Mouse (Mus musculus): ENCODE results near the gene Tmem158. TPM values are rescaled to one million over a fixed set of nuclear protein-coding genes. Genes with fewer than 3 reads are reported as not detected.

Tmem158 gene
- polyA plus RNA-seq, 1 experiment from 2014 or later, result 5.1 TPM

DNA sequence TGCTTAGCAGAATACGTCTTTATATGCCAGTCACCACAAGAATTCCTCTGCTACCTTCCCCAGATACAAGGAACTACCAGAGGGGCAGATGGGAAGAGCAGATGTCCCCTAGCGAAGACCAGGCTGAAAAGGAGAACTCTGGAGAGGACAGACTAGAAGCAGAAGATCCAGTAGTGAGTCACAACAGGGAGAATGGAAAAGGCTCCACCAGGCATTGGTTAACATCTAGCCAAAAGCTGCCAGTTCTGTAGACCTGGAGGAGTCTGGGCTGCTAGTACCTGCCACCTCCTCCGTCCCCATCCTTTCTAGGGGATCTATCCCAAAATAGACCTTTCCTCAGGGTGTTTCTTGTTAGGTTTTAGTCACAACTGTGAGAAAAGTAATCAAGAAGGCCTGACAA is 4.8 kb downstream of the Tmem158 start:
- ATAC-seq (no peak), DNase-seq (ENCODE audit: low read depth, low spot score) (no peak)
- no peak for TF ChIP-seq CTCF (IDR thresholded peaks at IDR 0.05)
- ChIA-PET POLR2A (no interaction called here), CTCF (interaction anchor here (1.9 to 8.4 kb wide), 2 partner anchors 97 to 202 kb away, joined by 5 to 90 read pairs; no protein-coding TSS in a partner anchor)
- in situ Hi-C loops (cut with MboI; ENCODE audit: low pct_unique_long_range_greater_than_20kb), result loop anchor here (5.0 to 25.0 kb wide), 4 partner anchors 92 to 518 kb away; partner anchors contain the start of genes Sacm1l and Topaz1
- peaks cover 14% of the 10 kb centered on the region for H3K27me3 ChIP-seq

DNA sequence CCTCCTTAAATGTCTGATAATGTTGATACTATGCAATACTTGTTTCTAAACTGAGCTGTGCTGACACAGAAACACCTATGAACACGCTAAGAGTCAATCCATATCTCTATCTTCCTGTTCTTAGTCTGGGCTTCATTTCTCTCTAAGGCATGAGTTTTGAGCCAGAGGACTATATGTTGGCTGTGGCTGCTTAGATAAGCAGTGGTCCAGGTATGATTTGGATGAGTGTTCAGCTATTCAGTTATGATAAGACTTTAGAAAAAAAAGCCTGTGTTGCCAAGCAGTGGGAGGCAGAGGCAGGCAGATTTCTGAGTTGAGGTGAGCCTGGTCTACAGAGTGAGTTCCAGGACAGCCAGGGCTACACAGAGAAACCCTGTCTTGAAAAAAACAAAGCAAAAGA is 12.6 kb downstream of the Tmem158 start:
- no peaks in the 10 kb centered on the region for H3K27me3 ChIP-seq
- CTCF ChIA-PET, result interaction anchor here (1.6 kb wide), 1 partner anchor 75 kb away, joined by 4 read pairs; no protein-coding TSS in a partner anchor
- no peak for TF ChIP-seq CTCF (IDR thresholded peaks at IDR 0.05)
- no peak for DNase-seq (ENCODE audit: low read depth, low spot score)
- POLR2A ChIA-PET, result interaction anchor here (0.6 kb wide), 1 partner anchor 9 kb away, joined by 3 read pairs; no protein-coding TSS in a partner anchor
- in situ Hi-C loops (cut with MboI; ENCODE audit: low pct_unique_long_range_greater_than_20kb), result loop anchor here (25.0 kb wide), 1 partner anchor 611 kb away; no protein-coding TSS in a partner anchor
- ATAC-seq, result no peak

- no peak for ATAC-seq
- no peak for DNase-seq (ENCODE audit: low read depth, low spot score)
- no peaks in the 10 kb centered on the region for H3K27me3 ChIP-seq
- CTCF ChIA-PET, result interaction anchor here (1.9 kb wide), 1 partner anchor 86 kb away, joined by 14 read pairs; no protein-coding TSS in a partner anchor
- POLR2A ChIA-PET, result interaction anchor here (0.8 kb wide), 1 partner anchor 79 kb away, joined by 3 read pairs; no protein-coding TSS in a partner anchor
- TF ChIP-seq CTCF (IDR thresholded peaks at IDR 0.05), result no peak
- in situ Hi-C loops (cut with MboI; ENCODE audit: low pct_unique_long_range_greater_than_20kb), result loop anchor here (25.0 kb wide), 1 partner anchor 608 kb away; no protein-coding TSS in a partner anchor
Measured at GRCm38 (mm10) chr9:123245146-123245545, 15.4 kb downstream of the Tmem158 start.

- in situ Hi-C loops (cut with MboI; ENCODE audit: low pct_unique_long_range_greater_than_20kb), result loop anchor here (5.0 to 25.0 kb wide), 2 partner anchors 42 to 607 kb away; no protein-coding TSS in a partner anchor
- ChIA-PET CTCF (interaction anchor here (0.8 to 3.5 kb wide), 6 partner anchors 9 to 85 kb away, joined by 3 to 14 read pairs (median 4); no protein-coding TSS in a partner anchor), POLR2A (interaction anchor here (0.7 to 1.7 kb wide), 3 partner anchors 9 to 639 kb away, joined by 3 to 7 read pairs (median 3); no protein-coding TSS in a partner anchor)
- DNase-seq (ENCODE audit: low read depth, low spot score) (peak; percentile 59), ATAC-seq (peak; percentile 86)
- H3K27me3 ChIP-seq, result no peaks in the 10 kb centered on the region
- no peak for TF ChIP-seq CTCF (IDR thresholded peaks at IDR 0.05)
Measured at GRCm38 (mm10) chr9:123243988-123244387, 16.6 kb downstream of the Tmem158 start.

DNA sequence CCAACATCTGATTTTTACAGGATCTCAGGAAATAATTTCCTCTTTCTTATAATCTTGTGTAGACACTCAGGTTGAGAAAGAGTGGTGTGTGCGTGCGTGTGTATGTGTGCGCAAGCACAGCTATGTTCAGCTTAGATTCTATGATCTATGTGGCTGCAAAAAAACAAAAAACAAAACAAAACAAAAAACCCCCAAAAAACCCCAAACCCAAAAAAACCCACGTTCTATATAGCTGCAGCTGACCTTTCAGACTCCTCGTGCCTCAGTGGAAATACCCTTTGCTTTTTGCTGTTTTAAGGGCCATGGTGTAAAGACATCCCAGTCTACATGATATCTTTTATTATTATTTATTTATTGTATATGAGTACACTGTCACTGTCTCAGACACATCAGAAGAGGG is 19.4 kb downstream of the Tmem158 start:
- POLR2A ChIA-PET, result no interaction called here
- CTCF ChIA-PET, result interaction anchor here (1.2 to 3.5 kb wide), 3 partner anchors 11 to 68 kb away, joined by 3 to 14 read pairs (median 3); no protein-coding TSS in a partner anchor
- in situ Hi-C loops (cut with MboI; ENCODE audit: low pct_unique_long_range_greater_than_20kb), result loop anchor here (5.0 to 25.0 kb wide), 2 partner anchors 39 to 604 kb away; no protein-coding TSS in a partner anchor
- TF ChIP-seq CTCF (IDR thresholded peaks at IDR 0.05), result no peak
- no peaks in the 10 kb centered on the region for H3K27me3 ChIP-seq
- DNase-seq (ENCODE audit: low read depth, low spot score) (no peak), ATAC-seq (no peak)

DNA sequence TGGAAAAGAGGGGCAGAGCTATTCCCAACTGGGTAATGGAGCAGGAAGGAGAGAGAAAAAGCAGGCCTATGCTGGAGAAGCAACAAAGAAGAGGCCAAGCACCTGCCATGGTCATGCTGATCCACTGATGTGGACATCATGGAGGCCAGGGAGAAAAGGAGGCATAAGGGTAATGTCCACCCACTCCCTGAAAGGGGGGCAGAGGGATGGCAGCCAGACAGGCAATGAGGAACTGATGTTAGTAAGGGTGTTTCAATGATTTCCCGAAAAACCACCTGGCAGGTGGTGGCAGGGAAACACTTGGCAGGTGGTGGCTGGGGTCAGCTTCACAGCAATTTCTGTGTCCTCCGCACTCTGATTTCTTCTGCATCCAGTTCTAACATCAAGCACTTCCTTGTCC is 19.8 kb downstream of the Tmem158 start:
- POLR2A ChIA-PET, result no interaction called here
- DNase-seq (ENCODE audit: low read depth, low spot score) (no peak), ATAC-seq (no peak)
- in situ Hi-C loops (cut with MboI; ENCODE audit: low pct_unique_long_range_greater_than_20kb), result loop anchor here (5.0 to 25.0 kb wide), 2 partner anchors 38 to 603 kb away; no protein-coding TSS in a partner anchor
- TF ChIP-seq CTCF (IDR thresholded peaks at IDR 0.05), result no peak
- CTCF ChIA-PET, result interaction anchor here (1.5 kb wide), 1 partner anchor 14 kb away, joined by 3 read pairs; no protein-coding TSS in a partner anchor
- H3K27me3 ChIP-seq, result no peaks in the 10 kb centered on the region

- ChIA-PET CTCF (interaction anchor here (1.0 to 1.2 kb wide), 2 partner anchors 13 to 35 kb away, joined by 3 read pairs; no protein-coding TSS in a partner anchor), POLR2A (no interaction called here)
- DNase-seq (ENCODE audit: low read depth, low spot score) (no peak), ATAC-seq (no peak)
- no peaks in the 10 kb centered on the region for H3K27me3 ChIP-seq
- in situ Hi-C loops (cut with MboI; ENCODE audit: low pct_unique_long_range_greater_than_20kb), result loop anchor here (5.0 to 25.0 kb wide), 2 partner anchors 38 to 603 kb away; no protein-coding TSS in a partner anchor
- TF ChIP-seq CTCF (IDR thresholded peaks at IDR 0.05), result no peak
Measured at GRCm38 (mm10) chr9:123240271-123240670, 20.3 kb downstream of the Tmem158 start.

DNA sequence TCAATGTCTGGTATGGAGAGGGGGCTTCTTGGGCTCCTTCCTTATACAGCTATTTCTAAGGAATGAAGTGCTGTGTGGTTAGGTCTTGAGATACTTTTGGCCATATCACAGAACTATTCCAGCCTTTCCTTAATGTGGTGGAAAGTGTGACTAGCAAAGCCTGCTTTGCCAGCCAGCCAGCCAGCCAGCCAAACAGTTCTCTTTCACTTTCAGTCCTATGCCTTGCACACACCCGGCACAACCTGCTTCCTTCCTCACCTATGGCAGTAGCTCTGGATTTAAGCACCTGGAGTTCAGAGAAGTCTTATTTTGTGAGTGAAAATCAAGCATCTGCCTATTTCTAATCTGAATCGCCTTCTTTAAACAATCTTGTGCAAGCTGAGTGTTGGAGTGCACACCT is 20.9 kb downstream of the Tmem158 start:
- H3K27me3 ChIP-seq, result no peaks in the 10 kb centered on the region
- TF ChIP-seq CTCF (IDR thresholded peaks at IDR 0.05), result no peak
- POLR2A ChIA-PET, result no interaction called here
- DNase-seq (ENCODE audit: low read depth, low spot score) (no peak), ATAC-seq (no peak)
- CTCF ChIA-PET, result interaction anchor here (0.8 to 1.2 kb wide), 3 partner anchors 13 to 80 kb away, joined by 3 read pairs; no protein-coding TSS in a partner anchor
- in situ Hi-C loops (cut with MboI; ENCODE audit: low pct_unique_long_range_greater_than_20kb), result loop anchor here (5.0 to 25.0 kb wide), 2 partner anchors 37 to 602 kb away; no protein-coding TSS in a partner anchor

- in situ Hi-C loops (cut with MboI; ENCODE audit: low pct_unique_long_range_greater_than_20kb), result loop anchor here (25.0 kb wide), 1 partner anchor 601 kb away; no protein-coding TSS in a partner anchor
- CTCF ChIA-PET, result interaction anchor here (1.6 kb wide), 1 partner anchor 79 kb away, joined by 7 read pairs; no protein-coding TSS in a partner anchor
- ATAC-seq, result no peak
- DNase-seq (ENCODE audit: low read depth, low spot score), result no peak
- no peaks in the 10 kb centered on the region for H3K27me3 ChIP-seq
- TF ChIP-seq CTCF (IDR thresholded peaks at IDR 0.05), result no peak
- POLR2A ChIA-PET, result interaction anchor here (0.7 to 1.3 kb wide), 3 partner anchors 10 to 74 kb away, joined by 3 to 4 read pairs (median 3); no protein-coding TSS in a partner anchor
Measured at GRCm38 (mm10) chr9:123238256-123239045, 22.1 kb downstream of the Tmem158 start.

GRCm38 (mm10) chr9:123237739-123238138 is 22.8 kb downstream of the Tmem158 start:
- ChIA-PET POLR2A (interaction anchor here (0.7 to 1.3 kb wide), 2 partner anchors 61 to 73 kb away, joined by 3 to 4 read pairs; no protein-coding TSS in a partner anchor), CTCF (interaction anchor here (1.3 to 1.6 kb wide), 2 partner anchors 16 to 78 kb away, joined by 3 to 7 read pairs; no protein-coding TSS in a partner anchor)
- DNase-seq (ENCODE audit: low read depth, low spot score) (peak; percentile 70), ATAC-seq (peak; percentile 62)
- no peak for TF ChIP-seq CTCF (IDR thresholded peaks at IDR 0.05)
- in situ Hi-C loops (cut with MboI; ENCODE audit: low pct_unique_long_range_greater_than_20kb), result loop anchor here (25.0 kb wide), 1 partner anchor 600 kb away; no protein-coding TSS in a partner anchor
- no peaks in the 10 kb centered on the region for H3K27me3 ChIP-seq
